10 mouse cellular contexts compared by ENCODE assay signal in genomic region chr14:25747996-25748756, GRCm38 (mm10). TPM values are rescaled to one million over a fixed set of nuclear protein-coding genes. Genes with fewer than 3 reads are reported as not detected.
DNase-seq lines count a peak whose midpoint lies in the region; ATAC-seq lines count a peak whose summit lies in the region.
"Had no signal": no experiment of that assay in that cellular context is flagged by ENCODE, and none has a peak within 500 bp of the region (broad histone marks: within the 10 kb centered on the region; RNA-seq: fewer than 3 reads in every experiment).

No protein-coding gene starts in this region.

- H3K4me1 ChIP-seq in heart, embryonic 11.5 days (ENCODE audit: control insufficient read depth, insufficient read depth, low read length), result peaks cover 58% of the 10 kb centered on the region
- peaks cover 15% of the 10 kb centered on the region for H3K4me1 ChIP-seq in midbrain, embryonic 10.5 days
- H3K4me1 ChIP-seq in midbrain, embryonic 13.5 days (replicated peaks), result no peaks in the 10 kb centered on the region
- peaks cover 39% of the 10 kb centered on the region for H3K4me1 ChIP-seq in embryonic facial prominence, embryonic 15.5 days
- H3K4me1 ChIP-seq: forebrain, embryonic 13.5 days had no signal

- H3K27me3 ChIP-seq in heart, embryonic 11.5 days (ENCODE audit: control insufficient read depth, insufficient read depth, low read length), result no peaks in the 10 kb centered on the region
- H3K27me3 ChIP-seq in midbrain, embryonic 10.5 days (ENCODE audit: low read depth, poor library complexity, severe bottlenecking), result no peaks in the 10 kb centered on the region
- H3K27me3 ChIP-seq in midbrain, embryonic 13.5 days, result no peaks in the 10 kb centered on the region
- H3K27me3 ChIP-seq in embryonic facial prominence, embryonic 15.5 days, result no peaks in the 10 kb centered on the region
- H3K27me3 ChIP-seq: forebrain, embryonic 13.5 days; liver, embryonic 13.5 days had no signal

- DNase-seq in heart, postnatal 36 days, result no peak
- DNase-seq in midbrain, embryonic 10.5 days (ENCODE audit: low spot score), result no peak
- no peak for DNase-seq in cerebellum, adult 18-20 months
- no peak for DNase-seq in layer of hippocampus, postnatal 25 days (ENCODE audit: extremely low spot score in 1 of 2, low spot score in 1 of 2)
- DNase-seq: kidney, adult 11 months; liver, embryonic 13.5 days had no signal

- 0 out of 2 replicates have a peak overlapping the region, but pooled peaks have one; percentile 22 for H3K9ac ChIP-seq in heart, embryonic 11.5 days (ENCODE audit: low read depth, low read length)
- no peak overlapping the region for H3K9ac ChIP-seq in midbrain, embryonic 13.5 days (replicated peaks)
- H3K9ac ChIP-seq in embryonic facial prominence, embryonic 15.5 days, result no peak overlapping the region
- H3K9ac ChIP-seq: forebrain, embryonic 13.5 days; liver, embryonic 13.5 days had no signal

- 58% methylated on average over 7 of the region's 7 CpGs for WGBS in heart, embryonic 11.5 days (ENCODE audit: insufficient replicate concordance)
- 80% methylated on average over 7 of the region's 7 CpGs for WGBS in midbrain, embryonic 10.5 days
- WGBS in midbrain, embryonic 13.5 days, result 85% methylated on average over 7 of the region's 7 CpGs
- 64% methylated on average over 7 of the region's 7 CpGs for WGBS in embryonic facial prominence, embryonic 15.5 days

- no peak overlapping the region for H3K4me3 ChIP-seq in heart, embryonic 11.5 days (ENCODE audit: low read depth, low read length)
- no peak overlapping the region for H3K4me3 ChIP-seq in midbrain, embryonic 10.5 days
- H3K4me3 ChIP-seq in midbrain, embryonic 13.5 days (replicated peaks), result no peak overlapping the region
- no peak overlapping the region for H3K4me3 ChIP-seq in embryonic facial prominence, embryonic 15.5 days (replicated peaks)
- H3K4me3 ChIP-seq: forebrain, embryonic 13.5 days; liver, embryonic 13.5 days had no signal

- H3K36me3 ChIP-seq in heart, embryonic 11.5 days (ENCODE audit: control insufficient read depth, insufficient read depth, low read length), result 0 out of 2 replicates have a peak, but pooled peaks cover 3% of the 10 kb centered on the region
- H3K36me3 ChIP-seq in midbrain, embryonic 10.5 days, result no peaks in the 10 kb centered on the region
- no peaks in the 10 kb centered on the region for H3K36me3 ChIP-seq in midbrain, embryonic 13.5 days
- peaks cover 31% of the 10 kb centered on the region for H3K36me3 ChIP-seq in embryonic facial prominence, embryonic 15.5 days

- intact Hi-C loops in heart, postnatal 36 days (cut with DNase I), result no loop called here

- no peak for ATAC-seq in heart, embryonic 11.5 days (replicated peaks; ENCODE audit: insufficient number of reproducible peaks, low FRiP score, low TSS enrichment)
- no peak for ATAC-seq in midbrain, embryonic 13.5 days
- no peak for ATAC-seq in embryonic facial prominence, embryonic 15.5 days (ENCODE audit: insufficient number of reproducible peaks, low FRiP score, low TSS enrichment, low read depth)
- ATAC-seq: forebrain, embryonic 13.5 days had no signal

- no peaks in the 10 kb centered on the region for H3K9me3 ChIP-seq in heart, embryonic 11.5 days (replicated peaks; ENCODE audit: control insufficient read depth, low read length)
- no peaks in the 10 kb centered on the region for H3K9me3 ChIP-seq in midbrain, embryonic 10.5 days (replicated peaks)
- H3K9me3 ChIP-seq in midbrain, embryonic 13.5 days, result no peaks in the 10 kb centered on the region
- no peaks in the 10 kb centered on the region for H3K9me3 ChIP-seq in embryonic facial prominence, embryonic 15.5 days (replicated peaks)
- H3K9me3 ChIP-seq: forebrain, embryonic 13.5 days; liver, embryonic 13.5 days had no signal

- no peak overlapping the region for H3K27ac ChIP-seq in heart, embryonic 11.5 days (ENCODE audit: low read depth, low read length)
- 0 out of 2 replicates have a peak overlapping the region, but pooled peaks have one; percentile 7 for H3K27ac ChIP-seq in midbrain, embryonic 10.5 days (replicated peaks)
- no peak overlapping the region for H3K27ac ChIP-seq in midbrain, embryonic 13.5 days
- H3K27ac ChIP-seq in embryonic facial prominence, embryonic 15.5 days (replicated peaks), result 0 out of 2 replicates have a peak overlapping the region, but pooled peaks have one; percentile 45
- H3K27ac ChIP-seq: forebrain, embryonic 13.5 days; liver, embryonic 13.5 days had no signal

- no peak overlapping the region for H3K4me2 ChIP-seq in heart, embryonic 11.5 days
- no peak overlapping the region for H3K4me2 ChIP-seq in midbrain, embryonic 13.5 days (replicated peaks)
- H3K4me2 ChIP-seq in embryonic facial prominence, embryonic 15.5 days (replicated peaks), result no peak overlapping the region
- H3K4me2 ChIP-seq: forebrain, embryonic 13.5 days; liver, embryonic 13.5 days had no signal

RNA-seq across cellular contexts. Expression of gene Zcchc24, which starts 20.7 kb away (rescaled TPM):
- 18.9 and 22.6 TPM in 2 replicates for polyA plus RNA-seq in heart, embryonic 11.5 days (2014; fragmentation: Nextera tagmentation; extraction: Ambion mirVana)
- total RNA-seq in heart, postnatal 36 days (2021), result 10 to 100 TPM; 35.0 to 39.0 TPM
- polyA plus RNA-seq in midbrain, embryonic 10.5 days (2016; fragmentation: Nextera tagmentation; extraction: Ambion mirVana), result 6.4 and 9.9 TPM in 2 replicates
- 7.3 and 9.3 TPM in 2 replicates for polyA plus RNA-seq in midbrain, embryonic 13.5 days (2015; fragmentation: Nextera tagmentation; extraction: Ambion mirVana)
- 34.0 and 35.2 TPM in 2 replicates for polyA plus RNA-seq in embryonic facial prominence, embryonic 15.5 days (2015; fragmentation: Nextera tagmentation; extraction: Ambion mirVana)
- total RNA-seq in layer of hippocampus, postnatal 25 days (2021), result 10 to 100 TPM; 56.1 to 59.0 TPM

RNA-seq across cellular contexts. Expression of gene Ppif, which starts 54.2 kb away (rescaled TPM):
- 92.7 and 99.4 TPM in 2 replicates for polyA plus RNA-seq in heart, embryonic 11.5 days (2014; fragmentation: Nextera tagmentation; extraction: Ambion mirVana)
- total RNA-seq in heart, postnatal 36 days (2021), result 100 to 1,000 TPM; 294 to 308 TPM
- polyA plus RNA-seq in midbrain, embryonic 10.5 days (2016; fragmentation: Nextera tagmentation; extraction: Ambion mirVana), result 54.7 and 56.1 TPM in 2 replicates
- polyA plus RNA-seq in midbrain, embryonic 13.5 days (2015; fragmentation: Nextera tagmentation; extraction: Ambion mirVana), result 25.3 and 25.5 TPM in 2 replicates
- polyA plus RNA-seq in embryonic facial prominence, embryonic 15.5 days (2015; fragmentation: Nextera tagmentation; extraction: Ambion mirVana), result 25.3 and 30.6 TPM in 2 replicates
- 10 to 100 TPM; 26.0 to 27.7 TPM for total RNA-seq in layer of hippocampus, postnatal 25 days (2021)

Comparison
In these comparisons a context has a peak if more than half of its experiments do, and no peak if none do; other contexts are left out.
1. H3K27ac ChIP-seq: peak in midbrain, embryonic 10.5 days (single experiment) and embryonic facial prominence, embryonic 15.5 days (single experiment); none in heart, embryonic 11.5 days (single experiment) and midbrain, embryonic 13.5 days (single experiment).